Mouse (Mus musculus): ENCODE measurements around the gene Olfr1375. TPM values are rescaled to one million over a fixed set of nuclear protein-coding genes. Genes with fewer than 3 reads are reported as not detected.

The Olfr1375 gene
- polyA plus RNA-seq, 1 experiment, result not detected

- no peaks in the 10 kb centered on the region for H3K4me1 ChIP-seq (ENCODE audit: control insufficient read depth, insufficient read depth, low read length)
Measured at GRCm38 (mm10) chr11:51051678-51052077, 3.8 kb downstream of the Olfr1375 start.

DNA sequence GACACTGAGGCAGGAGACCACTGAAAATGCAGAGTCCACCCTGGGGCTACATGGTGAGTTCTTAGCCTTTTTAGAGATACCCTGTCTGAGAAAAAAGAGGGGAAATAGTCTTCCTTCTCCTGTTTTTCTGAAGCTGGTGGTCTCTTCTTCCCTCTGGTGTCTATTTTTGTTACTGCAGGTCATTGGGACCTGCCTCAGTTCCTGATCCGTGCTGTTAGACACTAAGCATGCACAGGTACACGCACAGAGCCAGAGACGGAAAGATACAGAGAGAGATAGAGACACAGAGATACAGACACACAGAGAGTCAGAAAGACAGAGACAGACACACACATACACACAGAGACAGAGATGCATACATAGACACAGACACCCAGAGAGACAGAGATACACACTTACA, 5.3 kb downstream of the Olfr1375 start:
- H3K4me3 ChIP-seq (ENCODE audit: insufficient read depth, low read length), result no peak overlapping the region
- no peak overlapping the region for H3K27ac ChIP-seq (ENCODE audit: insufficient read depth, low read length)
- H3K4me1 ChIP-seq (ENCODE audit: control insufficient read depth, insufficient read depth, low read length), result no peaks in the 10 kb centered on the region
- no peak for TF ChIP-seq CTCF (IDR thresholded peaks at IDR 0.05; ENCODE audit: extremely low read depth, insufficient read depth, low read length)
- TF ChIP-seq POLR2A (IDR thresholded peaks at IDR 0.05; ENCODE audit: extremely low read depth, insufficient read depth, low read length), result no peak

More at GRCm38 (mm10) chr11:51051678-51052077, 3.8 kb downstream of the Olfr1375 start:
- TF ChIP-seq POLR2A (IDR thresholded peaks at IDR 0.05; ENCODE audit: extremely low read depth, insufficient read depth, low read length) (no peak), CTCF (IDR thresholded peaks at IDR 0.05; ENCODE audit: extremely low read depth, insufficient read depth, low read length) (no peak)
- no peak overlapping the region for H3K27ac ChIP-seq (ENCODE audit: insufficient read depth, low read length)
- no peak overlapping the region for H3K4me3 ChIP-seq (ENCODE audit: insufficient read depth, low read length)

DNA sequence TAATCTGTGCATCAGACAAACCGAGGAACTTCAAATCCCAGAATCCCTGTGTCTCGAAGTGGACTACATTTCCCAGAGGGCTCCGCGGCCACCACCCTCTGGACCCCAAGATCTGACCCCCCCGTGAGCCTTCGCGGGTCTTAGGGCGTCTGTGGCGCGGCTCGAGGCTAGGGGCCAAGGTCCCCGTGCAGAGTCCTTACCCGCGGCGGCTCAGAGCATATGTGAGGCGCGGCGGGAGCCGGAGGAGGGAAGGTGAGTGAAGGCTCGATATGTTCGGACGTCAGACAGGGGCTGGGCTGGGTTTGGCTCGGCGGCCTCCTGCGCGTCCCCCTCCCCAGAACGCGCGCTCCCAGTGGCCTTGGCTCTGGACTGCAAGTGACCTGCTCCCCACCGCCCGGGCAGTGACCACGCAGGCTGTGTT, 11.3 kb downstream of the Olfr1375 start, which contains the start of gene Zfp354a:
TSS of gene Zfp354a (plus strand) at position 107 of the 421 bp plus-strand sequence.
- Histone ChIP-seq H3K27ac (ENCODE audit: insufficient read depth, low read length) (peak within 1 kb of the TSS; percentile 72), H3K4me3 (ENCODE audit: insufficient read depth, low read length) (peak within 1 kb of the TSS; percentile 66), H3K4me1 (ENCODE audit: control insufficient read depth, insufficient read depth, low read length) (peaks cover 6% of the 10 kb centered on the region)
- TF ChIP-seq CTCF (IDR thresholded peaks at IDR 0.05; ENCODE audit: extremely low read depth, insufficient read depth, low read length) (no peak), POLR2A (IDR thresholded peaks at IDR 0.05; ENCODE audit: extremely low read depth, insufficient read depth, low read length) (peak; percentile 39; the same call in 1 of the 2 replicates)

- Histone ChIP-seq H3K27ac (ENCODE audit: insufficient read depth, low read length) (no peak overlapping the region), H3K4me1 (ENCODE audit: control insufficient read depth, insufficient read depth, low read length) (peaks cover 8% of the 10 kb centered on the region), H3K4me3 (ENCODE audit: insufficient read depth, low read length) (peak overlapping the region; percentile 66)
- no peak for TF ChIP-seq CTCF (IDR thresholded peaks at IDR 0.05; ENCODE audit: extremely low read depth, insufficient read depth, low read length)
- no peak for TF ChIP-seq POLR2A (IDR thresholded peaks at IDR 0.05; ENCODE audit: extremely low read depth, insufficient read depth, low read length)
Measured at GRCm38 (mm10) chr11:51059640-51060039, 11.7 kb downstream of the Olfr1375 start.

DNA sequence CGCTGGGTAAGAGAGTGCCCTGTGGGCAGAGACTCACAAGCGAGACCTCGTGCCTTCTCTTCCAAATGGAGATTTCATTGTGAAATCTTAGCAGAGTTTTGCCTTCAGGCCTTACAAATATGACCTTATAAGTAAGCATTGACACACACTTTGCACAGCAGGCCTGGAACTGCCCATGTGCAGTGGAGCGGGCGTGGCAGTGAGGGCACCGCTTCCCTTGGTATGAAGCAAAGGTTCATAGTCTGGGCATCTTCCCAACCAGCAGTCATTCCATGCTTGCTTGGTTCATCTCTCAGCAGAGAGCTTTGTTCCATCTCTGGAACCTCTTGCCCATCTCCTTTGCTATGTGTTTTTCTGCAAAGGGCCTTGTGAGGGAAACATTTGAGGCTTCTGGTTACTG, 13.1 kb downstream of the Olfr1375 start:
- Histone ChIP-seq H3K27ac (ENCODE audit: insufficient read depth, low read length) (no peak overlapping the region), H3K4me1 (ENCODE audit: control insufficient read depth, insufficient read depth, low read length) (peaks cover 8% of the 10 kb centered on the region), H3K4me3 (ENCODE audit: insufficient read depth, low read length) (no peak overlapping the region)
- no peak for TF ChIP-seq CTCF (IDR thresholded peaks at IDR 0.05; ENCODE audit: extremely low read depth, insufficient read depth, low read length)
- TF ChIP-seq POLR2A (IDR thresholded peaks at IDR 0.05; ENCODE audit: extremely low read depth, insufficient read depth, low read length), result no peak

DNA sequence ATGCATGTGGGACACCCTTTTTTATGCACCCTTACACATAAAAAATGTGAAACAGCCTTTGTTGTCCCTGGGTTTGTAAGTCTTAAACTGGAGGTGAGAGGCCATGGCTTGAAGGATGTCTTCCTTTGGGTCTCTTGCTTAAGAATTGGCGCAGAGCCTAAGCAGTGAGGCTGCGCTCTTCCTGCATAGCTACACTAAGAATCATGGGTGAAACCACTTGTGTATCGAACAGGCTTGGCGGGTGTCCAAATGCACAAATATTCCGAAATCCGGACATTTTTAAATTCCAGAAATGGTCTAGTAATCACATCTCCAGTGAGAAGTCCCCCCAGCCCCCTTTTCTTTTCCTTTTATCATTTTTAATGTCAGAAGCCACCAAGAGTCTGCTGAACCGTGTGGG, 15.4 kb downstream of the Olfr1375 start:
- Histone ChIP-seq H3K27ac (ENCODE audit: insufficient read depth, low read length) (no peak overlapping the region), H3K4me3 (ENCODE audit: insufficient read depth, low read length) (no peak overlapping the region), H3K4me1 (ENCODE audit: control insufficient read depth, insufficient read depth, low read length) (peaks cover 8% of the 10 kb centered on the region)
- TF ChIP-seq POLR2A (IDR thresholded peaks at IDR 0.05; ENCODE audit: extremely low read depth, insufficient read depth, low read length) (no peak), CTCF (IDR thresholded peaks at IDR 0.05; ENCODE audit: extremely low read depth, insufficient read depth, low read length) (no peak)

- TF ChIP-seq POLR2A (IDR thresholded peaks at IDR 0.05; ENCODE audit: extremely low read depth, insufficient read depth, low read length) (no peak), CTCF (IDR thresholded peaks at IDR 0.05; ENCODE audit: extremely low read depth, insufficient read depth, low read length) (no peak)
- Histone ChIP-seq H3K27ac (ENCODE audit: insufficient read depth, low read length) (no peak overlapping the region), H3K4me1 (ENCODE audit: control insufficient read depth, insufficient read depth, low read length) (peaks cover 8% of the 10 kb centered on the region), H3K4me3 (ENCODE audit: insufficient read depth, low read length) (no peak overlapping the region)
Measured at GRCm38 (mm10) chr11:51063841-51064240, 15.9 kb downstream of the Olfr1375 start.

DNA sequence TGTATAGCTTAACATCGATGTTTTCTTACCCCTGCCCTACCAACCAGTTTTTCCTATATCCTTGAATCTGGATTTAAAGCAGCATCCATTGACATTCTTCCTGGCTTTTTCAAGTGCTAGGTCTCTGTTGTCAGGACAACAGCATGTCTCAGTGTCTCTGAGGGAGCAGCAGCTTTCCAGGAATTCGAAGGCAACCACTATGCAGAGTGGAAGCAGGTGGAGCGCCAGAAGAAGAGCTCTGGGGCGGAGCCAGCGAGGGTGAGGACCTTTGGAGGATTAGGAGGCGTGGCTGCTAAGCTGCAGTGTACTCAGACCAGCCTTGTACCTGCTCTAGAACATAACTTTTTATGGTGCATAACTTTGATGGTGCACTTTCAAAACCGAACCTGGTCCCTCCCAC, 36.6 kb downstream of the Olfr1375 start:
- TF ChIP-seq POLR2A (IDR thresholded peaks at IDR 0.05; ENCODE audit: extremely low read depth, insufficient read depth, low read length), result no peak
- TF ChIP-seq CTCF (IDR thresholded peaks at IDR 0.05; ENCODE audit: extremely low read depth, insufficient read depth, low read length), result no peak
- H3K27ac ChIP-seq (ENCODE audit: insufficient read depth, low read length), result no peak overlapping the region
- no peak overlapping the region for H3K4me3 ChIP-seq (ENCODE audit: insufficient read depth, low read length)
- H3K4me1 ChIP-seq (ENCODE audit: control insufficient read depth, insufficient read depth, low read length), result no peaks in the 10 kb centered on the region; the same call in 1 of the 2 replicates

DNA sequence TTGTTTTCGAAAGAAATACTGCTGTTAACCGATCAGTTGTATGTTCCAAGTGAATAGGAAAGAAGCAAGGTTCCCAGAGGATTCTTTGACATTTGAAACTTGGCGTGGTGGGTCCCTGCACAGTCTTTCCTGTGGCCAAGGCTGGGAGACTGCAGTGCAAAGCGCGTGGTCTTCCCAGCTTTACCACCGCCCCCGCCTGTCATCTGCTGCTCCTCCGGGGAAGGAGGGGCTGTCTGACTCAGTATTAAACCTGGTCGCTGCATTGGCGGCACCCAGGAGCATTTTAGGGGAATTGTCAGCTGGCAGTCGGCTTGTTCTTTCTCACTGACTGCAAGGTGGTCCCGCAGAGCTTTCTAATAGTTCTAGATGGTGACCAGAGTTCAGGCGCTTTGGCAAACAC, 37.4 kb downstream of the Olfr1375 start:
- H3K27ac ChIP-seq (ENCODE audit: insufficient read depth, low read length), result no peak overlapping the region
- no peaks in the 10 kb centered on the region; the same call in 1 of the 2 replicates for H3K4me1 ChIP-seq (ENCODE audit: control insufficient read depth, insufficient read depth, low read length)
- H3K4me3 ChIP-seq (ENCODE audit: insufficient read depth, low read length), result no peak overlapping the region
- no peak for TF ChIP-seq POLR2A (IDR thresholded peaks at IDR 0.05; ENCODE audit: extremely low read depth, insufficient read depth, low read length)
- TF ChIP-seq CTCF (IDR thresholded peaks at IDR 0.05; ENCODE audit: extremely low read depth, insufficient read depth, low read length), result no peak

Other genes starting within 250 kb of the Olfr1375 start
- 16.4 and 18.8 TPM in 2 replicates for gene Zfp354c, start 220.4 kb upstream of the Olfr1375 start, polyA plus RNA-seq (2012; rRNA removed)
- 1.6 TPM in 2 replicates for gene Zfp879, start 206.6 kb upstream of the Olfr1375 start, polyA plus RNA-seq (2012; rRNA removed)
- gene Grm6, start 197.4 kb upstream of the Olfr1375 start, polyA plus RNA-seq (2012; rRNA removed), result not detected in 2 replicates
- gene Zfp454, start 160.5 kb upstream of the Olfr1375 start, polyA plus RNA-seq (2012; rRNA removed), result 5.1 and 5.6 TPM in 2 replicates
- 16.7 and 17.5 TPM in 2 replicates for gene Zfp2, start 131.9 kb upstream of the Olfr1375 start, polyA plus RNA-seq (2012; rRNA removed)
- 2.7 and 3.3 TPM in 2 replicates for gene Zfp354b, start 116.5 kb upstream of the Olfr1375 start, polyA plus RNA-seq (2012; rRNA removed)
- gene 4933414I15Rik, start 104.3 kb upstream of the Olfr1375 start, polyA plus RNA-seq (2012; rRNA removed), result not detected in 2 replicates
- not detected in 2 replicates for gene Prop1, start 94.3 kb upstream of the Olfr1375 start, polyA plus RNA-seq (2012; rRNA removed)
- gene Olfr1378, start 81.6 kb upstream of the Olfr1375 start, polyA plus RNA-seq (2012; rRNA removed), result not detected in 2 replicates
- not detected in 2 replicates for gene Olfr1377, start 66.1 kb upstream of the Olfr1375 start, polyA plus RNA-seq (2012; rRNA removed)
- gene Olfr51, start 44.5 kb upstream of the Olfr1375 start, polyA plus RNA-seq (2012; rRNA removed), result not detected in 2 replicates
- not detected in 2 replicates for gene Olfr54, start 33.9 kb upstream of the Olfr1375 start, polyA plus RNA-seq (2012; rRNA removed)
- gene Zfp354a, start 11.1 kb downstream of the Olfr1375 start, polyA plus RNA-seq (2012; rRNA removed), result 10.0 and 10.2 TPM in 2 replicates
- not detected in 2 replicates for gene Gm12569, start 172.4 kb downstream of the Olfr1375 start, polyA plus RNA-seq (2012; rRNA removed)
- 190 and 194 TPM in 2 replicates for gene Clk4, start 213.6 kb downstream of the Olfr1375 start, polyA plus RNA-seq (2012; rRNA removed)
- gene BC049762, start 214.9 kb downstream of the Olfr1375 start, polyA plus RNA-seq (2012; rRNA removed), result 0.13 TPM in 1 of 2 replicates, not detected in the other
- 7.2 and 7.3 TPM in 2 replicates for gene Col23a1, start 241.8 kb downstream of the Olfr1375 start, polyA plus RNA-seq (2012; rRNA removed)